Mouse (Mus musculus): Measurements from ENCODE around the gene Rpap2. TPM values are rescaled to one million over a fixed set of nuclear protein-coding genes. Genes with fewer than 3 reads are reported as not detected.
A peak's percentile ranks its signal among the peaks of the same experiment; 100 is the strongest.

Rpap2 gene
- total RNA-seq (2021): 10 to 100 TPM in 1 of 2 experiments, 1 to 10 TPM in 1; 9.2 to 10.0 TPM

DNA sequence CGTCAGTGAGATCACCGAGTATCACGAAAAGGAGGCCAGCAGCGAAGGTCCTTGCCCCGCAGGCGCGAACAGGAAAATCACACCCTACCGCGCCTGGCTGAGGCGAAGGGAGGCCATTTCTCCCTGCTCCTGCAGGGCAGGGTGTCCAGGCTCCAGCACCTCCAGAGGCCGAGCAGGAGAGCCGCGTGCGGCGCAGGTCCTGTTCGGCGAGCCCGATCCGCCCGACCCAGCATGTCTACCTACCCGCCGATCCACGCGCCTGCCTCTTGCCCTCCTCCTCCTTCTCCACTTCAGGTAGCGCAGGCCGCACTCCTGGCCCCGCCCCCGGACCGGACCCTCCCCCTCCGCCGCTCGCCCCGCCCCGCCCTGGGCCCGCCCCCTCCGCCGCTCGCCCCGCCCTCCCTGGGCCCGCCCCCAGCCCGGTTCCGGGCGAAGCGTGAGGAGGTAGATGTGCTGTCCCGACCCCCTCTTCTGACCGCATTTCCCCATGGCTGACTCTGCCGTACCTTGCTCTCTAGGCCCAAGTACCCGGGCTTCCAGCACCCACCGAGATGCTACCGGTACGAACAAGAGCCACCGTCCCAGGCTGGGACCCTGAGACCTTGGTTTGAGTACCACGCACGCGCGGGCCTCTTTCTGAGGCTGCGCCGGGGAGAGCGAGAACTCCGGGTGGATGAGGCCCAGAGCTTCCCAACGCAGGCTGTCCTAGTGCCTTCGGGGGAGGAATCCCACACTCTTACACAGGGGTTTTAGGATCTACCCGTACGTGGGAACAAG, at the start of gene Rpap2, which contains the start of gene Glmn:
Rpap2 (plus strand) TSS at position 73 of the 777 bp plus-strand sequence.
Glmn (minus strand) TSS at position 588 of the 777 bp plus-strand sequence.
- intact Hi-C loops (cut with DNase I): loop anchor here (5.0 kb wide), 1 partner anchor 160 kb away; the partner anchor contains the start of gene Btbd8
- peak; percentile 88 to 89 for DNase-seq

DNA sequence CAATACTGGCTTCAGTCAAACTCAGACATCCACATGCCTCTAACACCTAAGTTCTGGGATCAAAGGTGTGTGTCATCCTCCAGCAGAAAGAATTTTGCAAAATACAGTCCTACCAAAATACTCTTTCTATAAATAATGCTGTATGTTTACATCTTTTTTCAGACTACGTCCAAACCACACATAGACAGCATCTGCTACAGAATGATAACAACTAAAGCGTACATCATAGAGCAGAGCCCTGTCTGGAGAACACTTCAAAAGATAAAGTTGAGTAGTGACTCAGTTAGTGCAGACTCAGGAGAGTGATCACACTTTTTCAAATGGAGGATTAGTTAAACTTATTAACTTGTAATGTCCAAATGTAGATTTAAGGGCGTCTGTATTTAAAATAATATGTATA, 49.2 kb upstream of the Rpap2 start:
- intact Hi-C loops (cut with DNase I): no loop called here
- DNase-seq: no peak

DNA sequence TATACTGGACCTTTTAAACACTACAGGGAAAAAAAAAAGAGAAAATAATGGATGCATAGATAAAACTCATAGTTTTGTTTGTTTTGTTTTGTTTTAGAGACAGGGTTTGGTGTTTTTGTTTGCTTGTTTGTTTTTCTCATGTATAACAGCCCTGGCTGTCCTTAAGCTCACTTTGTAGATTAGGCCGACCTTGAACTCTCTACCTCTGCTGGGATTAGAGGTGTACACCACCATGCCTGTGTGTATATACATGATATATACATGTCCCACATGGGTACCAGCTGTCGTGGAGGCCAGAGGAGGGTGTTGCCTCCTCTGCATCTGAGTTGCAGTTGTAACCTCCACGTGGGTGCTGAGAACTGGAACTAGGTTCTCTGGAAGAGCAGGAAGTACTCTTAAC, 48.7 kb upstream of the Rpap2 start:
- DNase-seq: no peak
- intact Hi-C loops (cut with DNase I): no loop called here

- no peak for DNase-seq
- intact Hi-C loops (cut with DNase I): no loop called here
Observed at GRCm38 (mm10) chr5:107554336-107554735, 42.8 kb upstream of the Rpap2 start.

DNA sequence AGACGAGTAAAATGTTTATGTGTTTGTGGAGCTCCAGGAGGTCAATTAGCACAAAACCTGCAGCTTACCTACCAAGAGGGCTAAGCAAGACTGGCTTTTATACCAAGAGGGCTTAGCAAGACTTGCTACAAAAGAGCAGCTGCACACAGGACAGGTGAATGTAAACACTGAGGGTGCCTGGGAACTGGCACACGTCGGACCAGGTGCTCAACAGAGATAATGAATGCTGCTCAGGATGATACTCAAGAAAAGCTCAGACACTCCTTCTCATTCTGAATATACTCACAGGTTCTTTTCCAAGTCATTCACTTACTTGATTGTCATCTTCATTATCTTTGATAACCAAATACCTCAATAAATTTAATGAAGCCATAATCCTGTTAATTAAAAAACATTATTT, 40.2 kb upstream of the Rpap2 start:
- no peak for DNase-seq
- intact Hi-C loops (cut with DNase I): no loop called here

- DNase-seq: no peak
- intact Hi-C loops (cut with DNase I): no loop called here
Observed at GRCm38 (mm10) chr5:107569148-107569547, 28.0 kb upstream of the Rpap2 start.

DNA sequence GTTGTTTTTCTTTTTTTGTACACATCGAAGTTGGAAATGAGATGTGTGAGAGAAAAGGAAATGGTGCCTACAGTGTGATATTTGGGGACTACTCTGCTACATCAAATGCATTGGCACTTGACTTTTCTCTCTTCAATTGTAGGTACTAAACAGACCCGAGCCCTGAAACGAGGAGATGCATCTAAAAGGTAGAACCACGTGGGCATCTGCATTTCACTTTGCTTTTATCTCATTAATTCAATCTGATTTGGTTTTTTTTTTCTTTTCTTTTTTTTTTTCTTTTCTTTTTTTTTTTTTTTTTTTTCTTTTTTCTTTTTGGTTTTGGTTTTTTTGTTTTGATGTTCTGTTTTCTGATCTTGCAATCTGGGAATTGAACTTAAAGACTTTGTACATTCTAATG, 1.2 kb downstream of the Rpap2 start:
- intact Hi-C loops (cut with DNase I): loop anchor here (5.0 kb wide), 1 partner anchor 161 kb away; the partner anchor contains the start of gene Btbd8

GRCm38 (mm10) chr5:107611224-107611623, 14.1 kb downstream of the Rpap2 start:
- intact Hi-C loops (cut with DNase I): loop anchor here (2.0 to 5.0 kb wide), 2 partner anchors 186 to 280 kb away; no protein-coding TSS in a partner anchor
- peak; percentile 69 to 74 for DNase-seq

More for the DNA sequence above, 1.2 kb downstream of the Rpap2 start:
- DNase-seq: no peak

DNA sequence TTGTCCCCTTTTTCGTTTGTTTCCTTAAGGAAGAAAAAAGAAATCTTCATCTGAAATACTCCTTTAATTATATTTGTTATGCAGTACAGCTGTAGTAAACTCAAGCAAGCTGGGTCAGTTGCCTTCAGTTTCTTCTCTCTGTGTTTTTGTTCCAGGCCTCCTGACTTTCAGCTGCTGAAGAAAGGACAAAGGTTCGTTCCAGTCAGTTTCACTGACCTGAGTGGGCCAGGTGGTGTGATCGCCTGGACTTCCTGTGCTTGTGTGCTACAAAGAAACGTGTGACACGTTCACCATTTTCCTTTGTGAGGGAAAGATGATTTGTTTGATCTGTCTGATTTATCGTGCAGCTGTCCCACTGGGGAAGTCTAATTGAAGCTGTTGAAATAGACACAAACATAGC, 20.8 kb downstream of the Rpap2 start:
- no peak for DNase-seq
- intact Hi-C loops (cut with DNase I): no loop called here

- DNase-seq: no peak
- intact Hi-C loops (cut with DNase I): no loop called here
Observed at GRCm38 (mm10) chr5:107621327-107621726, 24.2 kb downstream of the Rpap2 start.

GRCm38 (mm10) chr5:107633651-107634050, 36.5 kb downstream of the Rpap2 start:
- no peak for DNase-seq
- intact Hi-C loops (cut with DNase I): no loop called here

- peak; percentile 9 to 11 for DNase-seq
- intact Hi-C loops (cut with DNase I): no loop called here
Observed at GRCm38 (mm10) chr5:107637106-107637505, 39.9 kb downstream of the Rpap2 start.

DNA sequence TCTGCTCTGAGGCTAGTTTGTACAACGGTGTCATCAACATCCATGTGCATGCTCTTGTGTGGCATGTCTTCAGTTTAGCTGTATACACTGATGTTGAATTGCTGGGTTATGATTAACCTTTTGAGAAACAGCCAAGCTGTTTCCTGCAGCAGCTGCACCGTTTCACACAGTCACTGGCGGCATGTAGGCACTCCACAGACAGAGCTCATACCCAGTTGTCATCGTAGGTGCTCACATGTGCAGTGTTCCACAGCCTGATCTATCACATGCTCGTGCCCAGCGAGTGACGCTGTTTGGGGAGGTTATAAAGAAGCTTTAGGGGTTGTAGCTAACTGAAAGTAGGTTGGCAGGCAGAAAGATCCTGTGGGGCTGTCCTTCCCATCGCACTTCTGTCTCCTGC, 41.2 kb downstream of the Rpap2 start:
- DNase-seq: peak in 1 of 2 experiments; percentile 4
- intact Hi-C loops (cut with DNase I): no loop called here

DNA sequence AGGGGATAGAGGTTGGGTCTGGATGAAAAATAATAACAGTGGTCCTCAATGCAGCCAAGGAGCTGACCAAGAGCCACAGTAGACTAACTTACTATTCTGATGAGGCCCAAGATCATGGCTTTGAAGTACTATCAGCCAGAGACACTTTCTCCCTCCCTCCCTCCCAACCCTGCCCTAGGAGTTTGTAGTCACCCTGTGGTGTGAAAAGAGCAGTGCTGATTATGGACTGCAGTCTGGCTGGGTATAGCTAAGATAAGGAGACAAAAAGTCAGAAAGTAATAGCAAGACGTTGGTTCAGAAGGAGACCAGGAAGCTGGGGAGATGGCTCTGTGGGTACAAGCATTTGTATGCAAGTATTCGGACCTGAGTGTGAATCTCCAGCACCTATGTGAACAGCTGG, 47.4 kb downstream of the Rpap2 start:
- no peak for DNase-seq
- intact Hi-C loops (cut with DNase I): no loop called here

DNA sequence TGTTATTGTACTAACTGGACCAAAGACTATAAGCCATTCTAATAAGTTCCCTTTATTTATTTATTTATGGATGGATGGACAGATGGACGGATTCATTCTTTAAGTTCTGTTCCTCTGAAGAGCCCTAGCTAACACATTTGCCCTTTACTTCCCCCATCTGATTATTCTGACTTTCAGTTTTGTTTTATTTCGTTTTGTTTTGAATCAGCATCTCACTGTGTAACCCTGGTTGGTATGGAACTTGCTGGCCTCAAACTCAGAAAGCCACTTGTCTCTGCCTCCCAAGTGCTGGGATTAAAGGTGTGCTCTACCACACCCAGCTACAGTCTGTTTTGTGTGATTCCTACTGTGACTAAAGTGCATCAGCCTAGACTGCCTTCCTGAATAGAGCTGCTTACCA, 48.8 kb downstream of the Rpap2 start:
- DNase-seq: no peak
- intact Hi-C loops (cut with DNase I): no loop called here

GRCm38 (mm10) chr5:107647580-107647979, 50.4 kb downstream of the Rpap2 start:
- intact Hi-C loops (cut with DNase I): no loop called here
- DNase-seq: no peak

GRCm38 (mm10) chr5:107648552-107649125, 51.5 kb downstream of the Rpap2 start:
- DNase-seq: no peak
- intact Hi-C loops (cut with DNase I): no loop called here

DNA sequence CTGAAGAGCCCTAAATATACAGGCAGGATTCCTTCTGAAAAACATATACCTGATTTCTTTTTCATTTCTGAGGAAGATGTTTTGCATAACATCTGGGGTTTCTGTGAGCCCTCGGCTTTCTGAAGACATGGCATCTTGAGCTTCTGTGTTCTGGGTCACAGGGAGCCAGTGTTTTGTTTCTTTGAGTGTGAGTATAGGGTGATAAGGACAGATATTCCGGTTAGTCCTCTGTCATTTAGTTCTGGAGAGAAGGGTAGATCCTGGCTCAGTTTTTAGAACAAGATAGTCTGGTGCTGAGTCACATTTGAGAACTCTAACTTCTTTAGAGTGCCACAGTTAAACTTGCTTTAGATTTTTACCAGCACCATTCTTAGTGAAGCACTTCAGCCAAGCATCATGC, 52.5 kb downstream of the Rpap2 start:
- intact Hi-C loops (cut with DNase I): no loop called here
- no peak for DNase-seq

DNA sequence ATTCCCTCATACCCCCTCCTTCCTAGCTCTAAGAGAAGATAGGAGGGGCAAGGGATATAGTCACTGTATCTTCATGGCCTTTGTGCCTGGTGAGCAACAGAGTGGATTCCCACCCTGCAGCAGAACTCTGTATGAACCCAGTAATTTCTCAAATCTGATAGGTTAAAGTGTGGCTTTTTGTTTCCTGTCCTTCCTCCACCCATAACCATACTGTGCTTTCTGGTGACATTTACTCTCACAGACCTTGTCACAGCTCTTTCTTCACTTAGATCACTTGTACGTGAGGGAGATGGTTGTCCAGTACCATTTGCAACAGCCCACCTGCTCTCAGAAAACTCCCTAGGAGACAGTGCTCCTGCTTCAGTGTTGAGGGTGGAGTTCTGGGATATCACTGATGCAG, 53.3 kb downstream of the Rpap2 start:
- DNase-seq: no peak
- intact Hi-C loops (cut with DNase I): no loop called here

DNA sequence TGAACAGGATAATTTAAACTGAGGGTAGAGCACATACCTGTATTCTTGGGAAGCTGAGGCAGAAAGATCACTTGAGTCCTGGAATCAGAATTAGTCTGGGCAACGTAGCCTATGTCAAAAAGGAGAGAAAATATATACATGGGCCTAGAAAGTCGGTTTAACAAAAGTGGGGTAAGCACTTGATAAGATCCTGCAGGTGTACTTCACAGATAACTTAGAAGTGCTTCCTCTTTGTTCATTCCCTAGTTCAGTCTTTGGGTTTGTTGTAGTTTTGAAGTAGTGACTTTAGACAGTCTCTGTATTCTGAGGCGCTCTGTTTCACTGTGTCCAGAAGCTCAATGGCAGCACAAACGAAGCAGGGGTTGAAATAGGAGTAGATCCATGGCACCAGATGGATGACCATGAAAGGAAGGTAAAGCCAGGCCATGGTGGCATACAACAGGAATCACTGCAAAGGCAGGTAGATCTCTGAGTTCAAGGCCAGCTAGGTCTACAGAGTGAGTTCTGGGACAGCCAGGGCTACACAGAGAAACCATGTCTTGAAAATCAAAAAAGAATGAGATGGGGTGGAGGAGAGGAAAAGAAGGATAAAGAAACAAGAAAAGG, 55.0 kb downstream of the Rpap2 start:
- no peak for DNase-seq
- intact Hi-C loops (cut with DNase I): no loop called here

DNA sequence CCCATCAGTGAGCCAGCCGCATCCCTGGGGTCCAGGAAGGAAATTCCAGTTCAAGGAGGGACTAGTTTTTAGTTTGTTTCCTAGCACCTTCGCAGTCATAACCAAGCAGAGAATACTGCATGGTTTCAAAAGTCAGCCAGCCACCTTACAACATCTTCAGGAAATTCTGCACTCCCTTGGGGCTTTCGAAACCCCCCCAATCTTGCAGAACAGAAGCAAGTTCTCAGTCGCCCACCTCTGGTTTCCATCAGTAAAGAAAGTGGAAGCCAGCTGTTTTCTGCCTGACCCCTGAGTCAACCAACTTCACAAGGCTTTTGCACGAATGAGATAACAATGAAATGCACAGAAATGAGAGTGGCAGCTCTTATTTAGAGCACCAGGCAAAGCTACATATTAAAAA, 81.2 kb downstream of the Rpap2 start:
- no peak for DNase-seq
- intact Hi-C loops (cut with DNase I): no loop called here

GRCm38 (mm10) chr5:107681300-107681699, 84.1 kb downstream of the Rpap2 start:
- intact Hi-C loops (cut with DNase I): loop anchor here (5.0 kb wide), 1 partner anchor 211 kb away; no protein-coding TSS in a partner anchor
- no peak for DNase-seq

All from heart, postnatal 10 days (tissue).